Mouse (Mus musculus) lung, adult 2 months (tissue): Measurements from ENCODE around the gene Magi1.

Experiments
- CTCF ChIP-seq: fragments of 200-500 bp; IDR thresholded peaks from 2 replicates; pipeline ENCODE4 v1.5.1; 2011; ENCODE audit warnings: mild to moderate bottlenecking, low read length, control low read depth; ENCODE audit not compliant: insufficient read depth
- POLR2A ChIP-seq: fragments of 200-500 bp; IDR thresholded peaks from 2 replicates; pipeline ENCODE4 v1.6.1; 2011; ENCODE audit warnings: low read depth, mild to moderate bottlenecking, control low read depth, low read length, borderline replicate concordance; ENCODE audit errors: extremely low read depth

DNA sequence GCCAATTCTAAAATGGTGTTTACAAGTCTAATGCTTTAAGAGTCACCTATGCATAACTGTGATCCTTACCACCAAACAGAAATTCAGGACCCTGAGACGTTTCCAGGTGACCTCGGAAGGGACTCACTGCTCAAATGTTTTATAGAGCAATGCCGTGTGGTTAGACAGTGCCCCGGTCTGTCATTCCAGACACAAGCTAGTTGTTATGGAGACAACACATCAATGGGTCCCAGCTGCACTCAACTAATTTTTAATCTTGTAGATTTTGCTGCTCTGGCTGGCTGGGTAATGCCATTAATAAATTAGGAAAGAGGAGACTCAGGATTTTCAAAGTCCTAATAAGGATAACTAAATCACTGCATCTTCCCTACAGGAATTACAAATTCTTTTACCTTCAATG, 151.7 kb downstream of the Magi1 start:
- no peak for TF ChIP-seq CTCF
- TF ChIP-seq POLR2A, result no peak
